ENCODE assay signal across 7 mouse cellular contexts in the genomic region with DNA sequence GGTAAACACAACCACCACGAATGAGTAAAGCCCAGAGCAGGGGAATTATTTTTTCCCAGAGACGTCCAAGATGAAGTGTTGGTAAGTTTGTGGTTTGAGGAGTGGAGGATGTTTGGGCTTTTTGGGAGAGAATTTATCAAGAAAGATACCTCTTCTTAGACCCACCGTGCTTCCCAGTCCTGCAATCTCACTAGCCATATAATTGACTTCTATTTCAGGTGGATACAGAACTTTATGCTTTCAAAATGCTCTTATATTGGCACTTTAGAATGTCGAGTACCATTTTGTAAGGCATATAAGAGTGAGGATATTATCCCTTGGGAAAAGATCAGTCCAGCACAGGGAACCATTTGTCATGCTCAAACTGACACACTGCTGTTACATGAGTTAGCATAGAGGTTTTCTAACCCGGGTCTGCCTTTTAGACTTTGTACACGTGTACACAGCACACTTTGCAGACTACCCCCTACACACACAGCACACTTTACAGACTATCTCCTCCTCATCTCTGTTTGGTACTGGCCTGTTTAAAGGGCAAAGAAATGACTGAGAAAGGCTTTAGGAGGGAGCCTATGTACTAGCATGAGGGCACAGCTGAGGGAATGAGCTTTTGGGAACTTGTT. TPM values are rescaled to one million over a fixed set of nuclear protein-coding genes. Genes with fewer than 3 reads are reported as not detected.
DNase-seq lines count a peak whose midpoint lies in the region; ATAC-seq and TF ChIP-seq lines count a peak whose summit lies in the region.

No protein-coding gene starts in this region.

- no peak for TF ChIP-seq CTCF in testis, adult 2 months (IDR thresholded peaks at IDR 0.05; ENCODE audit: control insufficient read depth, insufficient read depth, insufficient replicate concordance, low read depth, low read length)
- no peak for TF ChIP-seq CTCF in stomach, postnatal 0 days (IDR thresholded peaks at IDR 0.05; ENCODE audit: low read depth)

- peak overlapping the region; percentile 96 for H3K4me2 ChIP-seq in liver, embryonic 12.5 days
- H3K4me2 ChIP-seq in stomach, postnatal 0 days (replicated peaks; ENCODE audit: low read depth): peak overlapping the region; percentile 80

- ATAC-seq in liver, embryonic 12.5 days: no peak
- ATAC-seq in stomach, postnatal 0 days (ENCODE audit: low FRiP score, low TSS enrichment): no peak
- ATAC-seq in megakaryocyte-erythroid progenitor cell, adult 5-6 weeks (replicated peaks; ENCODE audit: low FRiP score, low TSS enrichment, poor library complexity, severe bottlenecking): no peak
- no peak for ATAC-seq in activated CD4-positive, CD25-positive, alpha-beta regulatory T cell, adult 4 months

- H3K9ac ChIP-seq in liver, embryonic 12.5 days: peak overlapping the region; percentile 77
- peak overlapping the region; percentile 89 for H3K9ac ChIP-seq in stomach, postnatal 0 days (ENCODE audit: low read length)

- peak overlapping the region; percentile 87; the same call in 1 of the 2 replicates for H3K4me3 ChIP-seq in testis, adult 2 months (ENCODE audit: control insufficient read depth, low read depth, low read length)
- peak overlapping the region; percentile 86 for H3K4me3 ChIP-seq in forebrain, embryonic 10.5 days
- H3K4me3 ChIP-seq in liver, embryonic 12.5 days: peak overlapping the region; percentile 75
- peak overlapping the region; percentile 66 for H3K4me3 ChIP-seq in stomach, postnatal 0 days (ENCODE audit: low read depth, low read length)

- no peak for TF ChIP-seq POLR2A in testis, adult 2 months (IDR thresholded peaks at IDR 0.05; ENCODE audit: control insufficient read depth, low read depth, low read length)

- WGBS in forebrain, embryonic 10.5 days: 19% methylated on average over 6 of the region's 6 CpGs
- 22% methylated on average over 6 of the region's 6 CpGs for WGBS in liver, embryonic 12.5 days (ENCODE audit: insufficient replicate concordance)
- 15% methylated on average over 6 of the region's 6 CpGs for WGBS in stomach, postnatal 0 days

- H3K36me3 ChIP-seq in testis, adult 2 months (ENCODE audit: control insufficient read depth, insufficient read depth, low read length): no peaks in the 10 kb centered on the region
- peaks cover 38% of the 10 kb centered on the region for H3K36me3 ChIP-seq in forebrain, embryonic 10.5 days (replicated peaks)
- peaks cover 4% of the 10 kb centered on the region; the same call in 1 of the 2 replicates for H3K36me3 ChIP-seq in liver, embryonic 12.5 days
- 0 out of 2 replicates have a peak, but pooled peaks cover under 1% of the 10 kb centered on the region for H3K36me3 ChIP-seq in stomach, postnatal 0 days (ENCODE audit: control insufficient read depth, insufficient read depth, low read length)

- no peak overlapping the region for H3K27ac ChIP-seq in testis, adult 2 months (ENCODE audit: control insufficient read depth, insufficient read depth, low read depth, low read length)
- peak overlapping the region; percentile 99 for H3K27ac ChIP-seq in forebrain, embryonic 10.5 days
- H3K27ac ChIP-seq in liver, embryonic 12.5 days: peak overlapping the region; percentile 84; the same call in 1 of the 2 replicates
- H3K27ac ChIP-seq in stomach, postnatal 0 days (replicated peaks): peak overlapping the region; percentile 96

- TF ChIP-seq EP300 in stomach, postnatal 0 days (optimal IDR thresholded peaks at IDR 0.05): no peak

- peaks cover 6% of the 10 kb centered on the region for H3K4me1 ChIP-seq in testis, adult 2 months (ENCODE audit: control insufficient read depth, insufficient read depth, low read length)
- peaks cover 70% of the 10 kb centered on the region for H3K4me1 ChIP-seq in forebrain, embryonic 10.5 days
- H3K4me1 ChIP-seq in liver, embryonic 12.5 days: peaks cover 79% of the 10 kb centered on the region
- H3K4me1 ChIP-seq in stomach, postnatal 0 days (replicated peaks; ENCODE audit: control insufficient read depth, insufficient read depth): peaks cover 4% of the 10 kb centered on the region

- no peaks in the 10 kb centered on the region for H3K27me3 ChIP-seq in testis, adult 2 months (ENCODE audit: control insufficient read depth, insufficient read depth, low read length)
- H3K27me3 ChIP-seq in forebrain, embryonic 10.5 days (ENCODE audit: poor library complexity, severe bottlenecking): no peaks in the 10 kb centered on the region
- peaks cover 56% of the 10 kb centered on the region for H3K27me3 ChIP-seq in liver, embryonic 12.5 days (replicated peaks)
- no peaks in the 10 kb centered on the region for H3K27me3 ChIP-seq in stomach, postnatal 0 days (ENCODE audit: control insufficient read depth, insufficient read depth, low read length)

- no peak for DNase-seq in testis, postnatal 10 days (ENCODE audit: low spot score)
- DNase-seq in forebrain, embryonic 10.5 days (ENCODE audit: extremely low spot score, low spot score): no peak
- DNase-seq in stomach, postnatal 0 days (ENCODE audit: low spot score): no peak

- no peaks in the 10 kb centered on the region for H3K9me3 ChIP-seq in forebrain, embryonic 10.5 days
- H3K9me3 ChIP-seq in liver, embryonic 12.5 days (replicated peaks): no peaks in the 10 kb centered on the region
- H3K9me3 ChIP-seq in stomach, postnatal 0 days (ENCODE audit: control insufficient read depth, low read length): no peaks in the 10 kb centered on the region

RNA-seq across cellular contexts. Expression of gene Plekho1, which starts 0.8 kb away (rescaled TPM):
- 43.8 and 55.7 TPM in 2 replicates for polyA plus RNA-seq in testis, adult 2 months (2012; rRNA removed)
- polyA plus RNA-seq in forebrain, embryonic 10.5 days (2016; fragmentation: Nextera tagmentation; extraction: Ambion mirVana): 66.0 and 69.1 TPM in 2 replicates
- polyA plus RNA-seq in liver, embryonic 12.5 days (2016; fragmentation: Nextera tagmentation; extraction: Ambion mirVana): 9.4 and 10.4 TPM in 2 replicates
- 26.1 and 30.6 TPM in 2 replicates for polyA plus RNA-seq in stomach, postnatal 0 days (2015; fragmentation: Nextera tagmentation; extraction: Ambion mirVana)
- 0.61 and 5.4 TPM in 2 replicates for total RNA-seq in megakaryocyte-erythroid progenitor cell, adult 5-6 weeks (2014; fragmentation: Nextera tagmentation)
- total RNA-seq in megakaryocyte-erythroid progenitor cell, adult 5-6 weeks (2017): 5.9 and 10.5 TPM in 2 replicates
- 10 to 100 TPM in 1 of 2 experiments, 1 to 10 TPM in 1; 7.5 to 12.8 TPM for polyA plus RNA-seq in activated CD4-positive, CD25-positive, alpha-beta regulatory T cell, adult 4 months (2017; shearing (Covaris generic))
